17 mouse cellular contexts compared by ENCODE assay signal in the genomic region with DNA sequence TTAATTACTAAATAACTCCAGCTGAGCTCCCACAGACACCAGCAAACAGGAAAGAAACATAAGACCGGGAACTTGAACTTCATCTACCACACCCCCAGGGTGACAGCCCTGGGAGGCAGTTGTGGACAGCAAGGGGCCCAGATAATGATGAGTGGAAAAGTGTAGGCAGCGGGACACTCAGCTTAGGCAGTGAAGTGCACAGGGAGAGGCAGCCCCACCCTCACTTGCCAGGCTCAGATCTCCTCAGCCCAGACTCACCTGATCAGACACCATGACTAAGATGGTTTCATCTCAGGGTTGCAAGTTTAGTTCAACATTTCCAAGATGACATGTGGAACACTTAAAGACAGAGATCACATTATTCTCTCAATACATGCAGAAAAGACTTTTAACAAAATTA.
"Had no signal": no experiment of that assay in that cellular context is flagged by ENCODE, and none has a peak within 500 bp of the region (broad histone marks: within the 10 kb centered on the region; RNA-seq: fewer than 3 reads in every experiment).

No protein-coding gene starts in this region.

- ATAC-seq: inflammation-experienced regulatory T-cells, adult 6 months; midbrain, embryonic 16.5 days had no signal

- H3K4me2 ChIP-seq: limb, embryonic 12.5 days; neural tube, embryonic 13.5 days; stomach, embryonic 15.5 days had no signal

- H3K9me3 ChIP-seq: stomach, embryonic 15.5 days had no signal

- H3K27me3 ChIP-seq: neural tube, embryonic 13.5 days; stomach, embryonic 15.5 days had no signal

- H3K4me1 ChIP-seq: midbrain, embryonic 10.5 days; neural tube, embryonic 13.5 days; stomach, embryonic 15.5 days had no signal

- H3K4me3 ChIP-seq: limb, embryonic 12.5 days; midbrain, embryonic 10.5 days; neural tube, embryonic 13.5 days; stomach, embryonic 15.5 days had no signal

- H3K9ac ChIP-seq: limb, embryonic 12.5 days; neural tube, embryonic 13.5 days; stomach, embryonic 15.5 days had no signal

- DNase-seq: kidney, adult 2 months; kidney, postnatal 25 days; layer of hippocampus, adult 9-11 months; layer of hippocampus, postnatal 36 days; lung, adult 2 months; lung, postnatal 10 days; lung, postnatal 4 days; retina, postnatal 1 day; right cerebral cortex, postnatal 4 days; spleen, adult 18-20 months; thymus, postnatal 36 days had no signal

- H3K36me3 ChIP-seq: limb, embryonic 12.5 days; midbrain, embryonic 10.5 days; neural tube, embryonic 13.5 days; stomach, embryonic 15.5 days had no signal

- H3K27ac ChIP-seq: limb, embryonic 12.5 days; midbrain, embryonic 10.5 days; neural tube, embryonic 13.5 days; stomach, embryonic 15.5 days had no signal
